Mouse (Mus musculus): ENCODE measurements around the gene Gm29106.
"Not testable (repeated sequence)": the region's sequence is repeated elsewhere in the genome, so short reads cannot be mapped to it uniquely, and the experiment has no call there.

Gm29106 gene

GRCm38 (mm10) chr1:118176242-118176641, at the start of gene Gm29106:
TSS of gene Gm29106 (plus strand) at chr1:118176542.
- in situ Hi-C loops (cut with MboI; ENCODE audit: low pct_unique_long_range_greater_than_20kb in 1 of 2, low sequenced_read_pairs in 2 of 2, unreplicated experiment in 1 of 2), result not testable (repeated sequence)

DNA sequence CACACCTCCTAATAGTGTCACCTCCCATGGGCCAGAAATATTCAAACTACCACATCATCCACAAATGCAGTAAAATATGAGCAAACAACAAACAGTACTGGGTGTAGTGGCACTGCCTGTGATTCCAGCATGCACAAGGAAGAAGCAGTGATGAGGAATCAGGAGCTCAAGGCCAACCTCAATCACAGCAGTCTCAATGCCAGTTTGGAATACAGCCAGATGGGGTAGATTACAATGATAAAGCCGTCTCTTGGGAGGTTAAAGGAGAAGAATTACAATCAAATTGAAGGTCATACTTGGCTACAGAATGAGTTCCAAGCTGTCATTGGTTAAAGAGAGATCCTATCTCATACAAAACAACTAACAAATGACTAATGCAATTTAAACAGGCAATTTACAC, 52.2 kb downstream of the Gm29106 start:
- in situ Hi-C loops (cut with MboI; ENCODE audit: low pct_unique_long_range_greater_than_20kb in 1 of 2, low sequenced_read_pairs in 2 of 2, unreplicated experiment in 1 of 2), result no loop called here

GRCm38 (mm10) chr1:118236032-118236431, 59.7 kb downstream of the Gm29106 start:
- in situ Hi-C loops (cut with MboI; ENCODE audit: low pct_unique_long_range_greater_than_20kb in 1 of 2, low sequenced_read_pairs in 2 of 2, unreplicated experiment in 1 of 2), result no loop called here

Measured in mouse embryonic stem cell (cell line).